Mouse (Mus musculus): ENCODE measurements around the gene Pex5l. TPM values are rescaled to one million over a fixed set of nuclear protein-coding genes. Genes with fewer than 3 reads are reported as not detected.
A peak's percentile ranks its signal among the peaks of the same experiment; 100 is the strongest.

Gene Pex5l
- polyA plus RNA-seq (2015; fragmentation: Nextera tagmentation; extraction: Ambion mirVana): not detected in 2 replicates

DNA sequence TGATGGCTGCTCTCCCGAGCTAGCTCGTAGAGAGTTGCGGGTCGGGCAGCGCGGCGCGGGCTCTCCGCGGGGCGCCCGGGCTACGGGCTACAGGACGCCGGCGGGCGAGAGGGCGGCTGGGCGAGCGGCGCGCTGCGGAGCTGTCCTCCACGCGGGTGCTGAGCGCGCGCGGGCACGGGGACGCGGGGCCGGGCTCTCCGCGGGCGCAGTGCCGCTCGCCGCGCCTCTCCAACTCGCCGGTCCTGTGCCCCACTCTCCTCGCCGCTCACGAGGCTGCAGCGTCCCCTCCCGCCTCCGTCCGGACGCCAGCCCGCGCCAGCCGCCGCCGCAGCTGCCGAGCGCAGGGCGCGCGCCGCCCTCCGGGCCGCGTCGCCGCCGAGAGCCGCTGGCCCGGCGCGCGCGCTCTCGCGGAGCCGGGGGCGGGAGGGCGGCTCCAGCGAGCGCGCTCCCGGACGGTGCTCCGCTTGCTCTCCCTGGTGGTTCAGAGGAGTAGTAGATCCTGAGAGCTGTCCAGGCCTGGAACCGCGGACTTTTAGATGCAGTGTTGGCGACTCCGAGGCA, at the start of gene Pex5l:
Gene Pex5l (minus strand): TSS at position 347 of the 561 bp plus-strand sequence.
- under 1% methylated on average over 67 of the region's 88 CpGs for WGBS
- peak within 1 kb of the TSS; percentile 60; the same call in 1 of the 2 replicates for H3K9ac ChIP-seq
- H3K4me2 ChIP-seq: peak within 1 kb of the TSS; percentile 87

DNA sequence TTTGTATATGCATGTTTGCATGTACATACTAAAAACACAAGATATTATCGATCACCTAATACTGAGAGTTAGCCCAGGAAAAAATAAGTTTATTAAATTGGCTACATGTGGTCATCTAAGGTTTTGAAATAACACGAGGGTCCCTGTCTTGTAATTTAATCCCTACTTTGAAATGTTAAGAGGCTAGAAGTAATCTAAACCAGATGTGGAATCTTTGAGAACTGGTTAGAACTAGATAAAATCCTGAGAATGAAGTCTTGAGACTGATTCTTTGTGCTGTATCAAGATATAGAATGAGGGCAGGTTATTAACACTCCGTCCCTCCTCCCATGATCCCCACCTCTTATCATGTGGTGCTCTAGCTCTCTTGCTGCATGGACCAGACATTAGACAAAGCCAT, 22.1 kb upstream of the Pex5l start:
- Histone ChIP-seq H3K9ac (no peak overlapping the region), H3K4me1 (no peaks in the 10 kb centered on the region), H3K27me3 (replicated peaks) (no peaks in the 10 kb centered on the region), H3K36me3 (no peaks in the 10 kb centered on the region), H3K4me3 (no peak overlapping the region), H3K27ac (replicated peaks) (no peak overlapping the region), H3K4me2 (no peak overlapping the region), H3K9me3 (no peaks in the 10 kb centered on the region)
- ATAC-seq (ENCODE audit: extremely low read depth, insufficient number of reproducible peaks, low FRiP score, low TSS enrichment): no peak
- 54% methylated on average over 3 of the region's 3 CpGs for WGBS

More for the DNA sequence above, at the start of gene Pex5l:
- Histone ChIP-seq H3K27ac (replicated peaks) (no peak within 1 kb of the TSS), H3K4me3 (peak within 1 kb of the TSS; percentile 72), H3K4me1 (peaks cover 7% of the 10 kb centered on the region), H3K27me3 (replicated peaks) (peaks cover 55% of the 10 kb centered on the region), H3K9me3 (no peaks in the 10 kb centered on the region), H3K36me3 (no peaks in the 10 kb centered on the region)
- ATAC-seq (ENCODE audit: extremely low read depth, insufficient number of reproducible peaks, low FRiP score, low TSS enrichment): peak; percentile 63; the same call in 1 of the 2 replicates

DNA sequence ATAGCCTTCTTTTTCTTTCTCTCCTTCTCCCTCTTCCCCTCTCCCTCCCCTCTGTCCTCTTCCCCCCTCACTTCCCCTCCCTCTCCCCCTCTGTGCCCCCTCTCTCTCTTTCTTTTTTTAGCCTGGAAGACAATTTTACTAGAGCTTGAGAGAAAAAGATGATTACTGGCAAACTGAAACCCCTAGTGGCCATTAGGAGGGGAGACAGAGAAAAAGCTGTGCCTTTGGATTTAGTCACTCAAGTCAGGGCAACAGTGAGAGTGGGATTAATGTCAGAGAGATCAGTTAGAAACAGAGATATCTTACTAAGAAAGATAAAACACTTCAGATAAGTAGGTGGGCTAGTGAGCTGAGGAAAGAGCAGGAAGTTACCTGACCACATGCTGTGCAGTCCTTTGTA, 20.8 kb upstream of the Pex5l start:
- Histone ChIP-seq H3K9ac (no peak overlapping the region), H3K27ac (replicated peaks) (no peak overlapping the region), H3K27me3 (replicated peaks) (no peaks in the 10 kb centered on the region), H3K4me1 (no peaks in the 10 kb centered on the region), H3K4me3 (no peak overlapping the region), H3K4me2 (no peak overlapping the region), H3K9me3 (no peaks in the 10 kb centered on the region), H3K36me3 (no peaks in the 10 kb centered on the region)
- ATAC-seq (ENCODE audit: extremely low read depth, insufficient number of reproducible peaks, low FRiP score, low TSS enrichment): no peak

DNA sequence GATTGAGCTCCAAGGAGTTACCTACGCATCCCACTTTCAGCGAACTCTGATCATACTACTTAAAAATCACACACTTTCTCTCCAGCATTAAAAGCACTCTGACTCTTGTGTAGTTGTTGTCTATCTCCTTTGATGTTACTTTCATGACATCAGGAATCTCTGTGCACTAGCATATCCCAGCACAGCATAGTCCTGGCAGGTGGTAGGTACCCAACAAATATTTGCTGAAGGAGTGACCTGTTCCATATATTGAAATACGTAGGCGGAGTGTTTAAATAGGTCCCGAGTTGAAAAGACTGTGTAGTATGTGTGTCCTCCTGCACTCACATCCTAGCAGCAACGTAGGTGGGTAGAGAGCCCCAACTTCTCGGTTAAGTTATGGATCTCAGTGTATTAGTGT, 545 bp upstream of the Pex5l start:
- peak overlapping the region; percentile 72; the same call in 1 of the 2 replicates for H3K4me3 ChIP-seq
- peaks cover 54% of the 10 kb centered on the region for H3K27me3 ChIP-seq (replicated peaks)
- no peak for ATAC-seq (ENCODE audit: extremely low read depth, insufficient number of reproducible peaks, low FRiP score, low TSS enrichment)
- no peak overlapping the region for H3K9ac ChIP-seq
- peak overlapping the region; percentile 87 for H3K4me2 ChIP-seq
- no peaks in the 10 kb centered on the region for H3K36me3 ChIP-seq
- peaks cover 7% of the 10 kb centered on the region for H3K4me1 ChIP-seq
- H3K27ac ChIP-seq (replicated peaks): no peak overlapping the region
- H3K9me3 ChIP-seq: no peaks in the 10 kb centered on the region
- 72% methylated on average over 7 of the region's 7 CpGs for WGBS

DNA sequence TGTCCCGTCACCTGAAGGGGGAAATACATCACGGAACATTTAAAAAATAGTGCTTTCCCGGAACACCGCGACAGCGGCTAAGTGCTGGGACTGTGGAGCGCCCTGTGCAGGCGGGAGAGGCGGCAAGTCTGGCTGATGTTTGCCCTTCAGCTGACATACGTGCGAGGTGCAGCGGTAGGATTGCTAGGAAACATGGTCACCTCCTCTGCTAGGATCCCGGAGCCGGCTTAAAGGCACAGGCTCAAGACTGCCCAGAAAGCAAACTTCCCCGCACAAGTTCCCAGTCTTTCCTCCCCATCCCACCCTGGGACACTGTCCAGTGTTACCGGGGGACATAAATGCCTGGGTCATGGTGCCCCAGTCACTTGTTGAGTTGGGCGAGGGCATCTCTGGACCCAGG, 649 bp downstream of the Pex5l start:
- Histone ChIP-seq H3K9me3 (no peaks in the 10 kb centered on the region), H3K9ac (peak overlapping the region; percentile 60; the same call in 1 of the 2 replicates)
- ATAC-seq (ENCODE audit: extremely low read depth, insufficient number of reproducible peaks, low FRiP score, low TSS enrichment): no peak

DNA sequence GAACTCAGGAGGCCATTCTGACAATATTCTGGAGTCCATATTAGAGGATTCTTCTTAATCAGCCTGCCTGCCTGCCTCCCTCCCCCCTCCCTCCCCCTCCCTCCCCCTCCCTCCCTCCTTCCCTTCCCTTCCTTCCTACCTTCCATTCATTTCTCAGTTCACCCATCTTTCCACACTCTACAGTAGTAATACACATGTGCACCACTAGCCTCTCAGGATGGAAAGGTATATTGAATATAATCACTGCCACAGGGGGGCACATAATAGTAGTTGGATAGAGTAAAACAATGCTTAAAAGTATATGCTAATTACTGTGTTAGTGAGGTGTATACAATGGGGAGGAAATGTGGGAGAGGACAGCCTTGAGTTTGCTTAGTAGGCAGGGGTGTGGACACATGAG, 13.1 kb downstream of the Pex5l start:
- Histone ChIP-seq H3K4me1 (no peaks in the 10 kb centered on the region), H3K36me3 (no peaks in the 10 kb centered on the region), H3K27ac (replicated peaks) (no peak overlapping the region), H3K4me3 (no peak overlapping the region), H3K9ac (no peak overlapping the region), H3K9me3 (no peaks in the 10 kb centered on the region), H3K4me2 (no peak overlapping the region), H3K27me3 (replicated peaks) (no peaks in the 10 kb centered on the region)
- no peak for ATAC-seq (ENCODE audit: extremely low read depth, insufficient number of reproducible peaks, low FRiP score, low TSS enrichment)

More for the DNA sequence above, 649 bp downstream of the Pex5l start:
- Histone ChIP-seq H3K4me1 (peaks cover 7% of the 10 kb centered on the region), H3K4me3 (peak overlapping the region; percentile 72), H3K27me3 (replicated peaks) (peaks cover 55% of the 10 kb centered on the region), H3K36me3 (no peaks in the 10 kb centered on the region), H3K27ac (replicated peaks) (no peak overlapping the region), H3K4me2 (peak overlapping the region; percentile 87)
- WGBS: under 1% methylated on average over 17 of the region's 17 CpGs

DNA sequence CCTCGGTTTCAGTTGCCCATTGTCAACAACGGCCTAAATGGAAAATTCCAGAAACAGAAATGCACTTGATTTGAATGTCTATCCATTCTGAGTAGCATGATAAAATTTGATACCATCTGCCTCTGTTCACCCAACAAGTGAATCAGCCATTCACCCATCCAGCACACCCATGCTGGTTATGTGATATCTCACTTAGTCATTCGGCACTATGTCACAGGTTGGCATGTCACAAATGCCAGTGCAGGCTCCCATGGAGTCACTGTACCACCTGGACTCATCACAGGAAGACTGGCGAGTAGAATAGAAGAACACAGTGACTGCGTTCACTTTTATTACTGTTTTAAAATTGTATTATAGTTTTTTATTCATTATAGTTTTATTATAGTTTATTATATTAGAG, 18.3 kb downstream of the Pex5l start:
- no peaks in the 10 kb centered on the region for H3K4me1 ChIP-seq
- ATAC-seq (ENCODE audit: extremely low read depth, insufficient number of reproducible peaks, low FRiP score, low TSS enrichment): no peak
- no peaks in the 10 kb centered on the region for H3K27me3 ChIP-seq (replicated peaks)
- no peak overlapping the region for H3K4me2 ChIP-seq
- H3K27ac ChIP-seq (replicated peaks): no peak overlapping the region
- no peak overlapping the region for H3K9ac ChIP-seq
- H3K9me3 ChIP-seq: no peaks in the 10 kb centered on the region
- 72% methylated on average over 5 of the region's 5 CpGs for WGBS
- no peak overlapping the region for H3K4me3 ChIP-seq
- no peaks in the 10 kb centered on the region for H3K36me3 ChIP-seq

DNA sequence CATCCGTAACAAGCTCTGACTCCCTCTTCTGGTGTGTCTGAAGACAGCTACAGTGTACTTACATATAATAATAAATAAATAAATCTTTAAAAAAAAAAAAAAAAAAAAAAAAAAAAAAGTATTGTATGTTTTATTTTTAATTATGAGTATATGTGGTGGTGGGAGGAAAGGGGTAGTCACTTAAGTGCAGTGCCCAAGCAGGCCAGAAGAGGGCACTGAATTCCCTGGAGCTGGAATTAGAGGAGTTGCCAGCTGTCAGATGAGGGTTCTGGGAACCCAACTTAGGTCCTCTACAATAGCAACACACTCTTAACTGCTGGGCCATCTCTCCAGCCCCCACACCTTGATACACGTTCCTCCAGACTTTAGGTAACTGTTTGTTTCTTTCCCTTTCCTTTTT, 37.3 kb downstream of the Pex5l start:
- Histone ChIP-seq H3K4me1 (no peaks in the 10 kb centered on the region), H3K4me2 (no peak overlapping the region), H3K4me3 (no peak overlapping the region), H3K27me3 (replicated peaks) (no peaks in the 10 kb centered on the region), H3K27ac (replicated peaks) (no peak overlapping the region), H3K9ac (no peak overlapping the region), H3K36me3 (no peaks in the 10 kb centered on the region), H3K9me3 (no peaks in the 10 kb centered on the region)
- 71% methylated on average over 1 of the region's 2 CpGs for WGBS
- no peak for ATAC-seq (ENCODE audit: extremely low read depth, insufficient number of reproducible peaks, low FRiP score, low TSS enrichment)

DNA sequence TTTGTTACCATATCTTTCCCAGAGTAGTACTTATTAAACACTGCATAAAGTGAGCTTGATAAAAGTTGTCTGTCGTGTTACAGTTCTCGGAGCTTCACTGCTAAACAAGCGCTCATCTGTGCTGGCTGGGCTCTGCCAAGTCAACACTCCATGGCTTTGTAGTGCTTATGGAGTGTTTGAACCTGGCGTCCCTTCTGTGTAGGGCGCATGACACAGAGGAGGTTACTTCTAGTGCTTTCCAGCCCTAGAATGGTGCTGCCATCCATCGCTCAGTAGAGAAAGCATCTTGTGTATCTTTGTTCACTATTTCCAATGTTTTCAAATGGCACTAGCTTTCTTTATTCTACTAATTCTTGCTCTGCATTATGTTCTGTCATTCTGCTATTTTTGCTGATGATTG, 39.5 kb downstream of the Pex5l start:
- H3K27me3 ChIP-seq (replicated peaks): no peaks in the 10 kb centered on the region
- no peak for ATAC-seq (ENCODE audit: extremely low read depth, insufficient number of reproducible peaks, low FRiP score, low TSS enrichment)
- H3K4me3 ChIP-seq: no peak overlapping the region
- H3K9me3 ChIP-seq: no peaks in the 10 kb centered on the region
- no peaks in the 10 kb centered on the region for H3K4me1 ChIP-seq
- H3K27ac ChIP-seq (replicated peaks): no peak overlapping the region
- no peaks in the 10 kb centered on the region for H3K36me3 ChIP-seq
- no peak overlapping the region for H3K4me2 ChIP-seq
- WGBS: 84% methylated on average over 6 of the region's 6 CpGs
- H3K9ac ChIP-seq: no peak overlapping the region

DNA sequence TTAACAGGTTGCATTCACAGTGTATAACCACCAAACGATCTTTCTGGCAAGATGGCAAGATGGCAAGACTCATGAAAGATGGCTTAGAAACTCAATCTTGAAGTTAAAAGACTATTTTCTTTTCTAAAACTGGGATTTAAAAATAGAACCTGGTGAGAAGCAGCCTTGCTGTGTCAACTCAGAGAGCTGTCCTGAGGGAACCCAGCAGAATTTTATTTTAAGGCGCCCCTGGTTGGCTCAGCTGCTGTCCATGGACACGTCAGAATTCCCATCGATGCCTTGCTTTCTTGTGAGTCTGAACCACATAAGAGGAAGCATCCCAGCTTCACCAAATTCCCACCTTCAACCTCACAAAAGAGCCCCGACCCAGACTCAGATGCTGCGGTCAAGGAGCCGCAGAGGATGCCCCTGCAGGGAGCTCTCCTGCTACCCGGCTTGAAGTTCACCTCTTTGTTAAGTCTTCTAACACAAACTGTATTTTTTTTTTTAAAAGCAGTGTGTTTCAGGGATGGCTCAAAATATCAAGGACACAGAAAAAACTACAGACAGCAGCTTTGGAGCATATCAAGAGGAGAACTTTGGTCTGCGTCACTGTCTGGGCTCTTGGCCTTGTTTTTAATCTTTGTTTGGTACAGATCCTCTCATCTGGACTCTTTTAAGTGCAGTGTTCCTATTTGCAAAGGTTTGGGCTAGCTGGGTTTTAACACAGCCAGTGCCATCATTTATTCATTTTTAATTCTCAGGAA, 44.3 kb downstream of the Pex5l start:
- Histone ChIP-seq H3K4me1 (no peaks in the 10 kb centered on the region), H3K4me3 (no peak overlapping the region), H3K27me3 (replicated peaks) (no peaks in the 10 kb centered on the region), H3K36me3 (no peaks in the 10 kb centered on the region), H3K9ac (no peak overlapping the region), H3K4me2 (no peak overlapping the region), H3K27ac (replicated peaks) (no peak overlapping the region), H3K9me3 (no peaks in the 10 kb centered on the region)
- 62% methylated on average over 9 of the region's 9 CpGs for WGBS
- ATAC-seq (ENCODE audit: extremely low read depth, insufficient number of reproducible peaks, low FRiP score, low TSS enrichment): no peak

DNA sequence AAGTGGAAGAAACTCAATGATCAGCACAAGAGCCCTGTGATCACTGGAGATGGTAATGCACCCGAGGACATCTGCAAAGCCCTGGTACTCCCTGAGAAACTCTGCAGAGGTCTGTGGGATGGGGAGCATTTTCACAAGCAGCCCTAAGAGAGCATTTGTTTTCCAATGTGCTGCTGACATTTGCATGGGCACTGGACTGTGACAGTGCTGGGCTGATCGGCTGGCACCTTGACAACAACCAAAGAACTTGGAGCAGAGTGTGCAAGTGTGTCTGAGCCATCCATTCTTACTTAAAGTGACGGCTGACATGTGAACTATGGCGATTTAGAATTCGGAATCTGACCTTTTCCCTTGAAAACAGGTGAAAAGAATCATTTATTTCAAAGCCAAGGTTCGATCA, 49.4 kb downstream of the Pex5l start:
- Histone ChIP-seq H3K27me3 (replicated peaks) (no peaks in the 10 kb centered on the region), H3K9ac (no peak overlapping the region), H3K4me2 (no peak overlapping the region), H3K4me1 (no peaks in the 10 kb centered on the region), H3K4me3 (no peak overlapping the region), H3K9me3 (no peaks in the 10 kb centered on the region), H3K27ac (replicated peaks) (no peak overlapping the region), H3K36me3 (no peaks in the 10 kb centered on the region)
- no peak for ATAC-seq (ENCODE audit: extremely low read depth, insufficient number of reproducible peaks, low FRiP score, low TSS enrichment)
- 61% methylated on average over 6 of the region's 6 CpGs for WGBS

DNA sequence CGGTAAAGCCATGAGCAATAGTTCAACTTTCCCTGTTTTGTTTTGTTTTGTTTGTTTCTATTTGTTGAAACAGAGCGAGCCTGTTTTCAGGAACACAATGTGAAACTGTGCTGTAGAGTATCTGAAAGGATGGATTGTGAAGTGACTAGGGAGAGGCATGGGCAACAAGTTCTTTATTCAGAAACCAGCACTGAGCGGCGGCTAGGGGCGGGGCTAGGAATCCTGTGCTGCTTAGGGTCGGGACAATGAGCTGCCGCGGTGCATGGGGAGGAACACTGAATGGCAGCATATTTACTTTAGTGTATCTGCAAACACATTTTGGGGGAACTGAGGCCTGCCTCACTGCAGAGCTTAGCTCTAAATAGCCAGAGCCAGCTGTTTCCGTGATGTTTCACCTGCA, 53.0 kb downstream of the Pex5l start:
- Histone ChIP-seq H3K36me3 (no peaks in the 10 kb centered on the region), H3K4me2 (peak overlapping the region; percentile 43), H3K4me1 (no peaks in the 10 kb centered on the region), H3K4me3 (peak overlapping the region; percentile 14; the same call in 1 of the 2 replicates), H3K27me3 (replicated peaks) (no peaks in the 10 kb centered on the region), H3K9me3 (no peaks in the 10 kb centered on the region), H3K9ac (no peak overlapping the region), H3K27ac (replicated peaks) (no peak overlapping the region)
- no peak for ATAC-seq (ENCODE audit: extremely low read depth, insufficient number of reproducible peaks, low FRiP score, low TSS enrichment)
- 38% methylated on average over 9 of the region's 9 CpGs for WGBS

Measured in heart, embryonic 13.5 days (tissue).